Mouse (Mus musculus) ES-Bruce4 (cell line): ENCODE results near the gene Fgfr2.

Experiments
- CTCF ChIP-seq: IDR thresholded peaks from one replicate; pipeline ENCODE4 v1.8.1; 2011; ENCODE audit warnings: low read depth, low read length
- EP300 ChIP-seq: IDR thresholded peaks from 2 replicates; pipeline ENCODE4 v1.6.1; 2011; ENCODE audit warnings: low read depth, low read length; ENCODE audit not compliant: insufficient read depth
- POLR2A ChIP-seq: IDR thresholded peaks from one replicate; pipeline ENCODE4 v1.8.1; 2011; ENCODE audit warnings: low read length; ENCODE audit not compliant: insufficient read depth

- TF ChIP-seq EP300 (no peak), CTCF (peak; percentile 89), POLR2A (no peak)
Observed at GRCm38 (mm10) chr7:131539979-131540378, 1583.2 kb downstream of the Fgfr2 start.
